Mouse (Mus musculus): ENCODE data around the gene Helz. TPM values are rescaled to one million over a fixed set of nuclear protein-coding genes. Genes with fewer than 3 reads are reported as not detected.

Helz gene
- polyA plus RNA-seq, 1 experiment from 2014 or later, result 18.4 TPM

- WGBS, result 73% methylated on average over 8 of the region's 8 CpGs
- no peak for ATAC-seq (ENCODE audit: low FRiP score, low read depth)
Measured at GRCm38 (mm10) chr11:107691569-107691968, 143.8 kb downstream of the Helz start.

GRCm38 (mm10) chr11:107693338-107693737 lies 145.6 kb downstream of the Helz start:
- Histone ChIP-seq H3K36me3 (peaks cover 2% of the 10 kb centered on the region; the same call in 1 of the 2 replicates), H3K27ac (no peak overlapping the region), H3K4me1 (no peaks in the 10 kb centered on the region), H3K9ac (no peak overlapping the region), H3K4me3 (no peak overlapping the region), H3K4me2 (replicated peaks) (no peak overlapping the region), H3K27me3 (replicated peaks) (no peaks in the 10 kb centered on the region), H3K9me3 (no peaks in the 10 kb centered on the region)
- no peak for ATAC-seq (ENCODE audit: low FRiP score, low read depth)
- WGBS, result 89% methylated on average over 6 of the region's 6 CpGs

More at GRCm38 (mm10) chr11:107691569-107691968, 143.8 kb downstream of the Helz start:
- Histone ChIP-seq H3K27ac (no peak overlapping the region), H3K4me2 (replicated peaks) (no peak overlapping the region), H3K36me3 (peaks cover 6% of the 10 kb centered on the region), H3K4me1 (no peaks in the 10 kb centered on the region), H3K4me3 (no peak overlapping the region), H3K9ac (no peak overlapping the region), H3K27me3 (replicated peaks) (no peaks in the 10 kb centered on the region), H3K9me3 (no peaks in the 10 kb centered on the region)

- H3K4me2 ChIP-seq (replicated peaks), result no peak overlapping the region
- 92% methylated on average over 4 of the region's 4 CpGs for WGBS
Measured at GRCm38 (mm10) chr11:107699967-107700366, 152.2 kb downstream of the Helz start.

GRCm38 (mm10) chr11:107703272-107704134 lies 155.8 kb downstream of the Helz start:
- ATAC-seq (ENCODE audit: low FRiP score, low read depth), result no peak
- Histone ChIP-seq H3K4me3 (no peak overlapping the region), H3K9ac (no peak overlapping the region), H3K4me2 (replicated peaks) (0 out of 2 replicates have a peak overlapping the region, but pooled peaks have one; percentile 2), H3K27me3 (replicated peaks) (no peaks in the 10 kb centered on the region; the same call in 1 of the 2 replicates), H3K4me1 (peaks cover 23% of the 10 kb centered on the region), H3K9me3 (no peaks in the 10 kb centered on the region), H3K27ac (no peak overlapping the region), H3K36me3 (no peaks in the 10 kb centered on the region)
- WGBS, result 48% methylated on average over 27 of the region's 27 CpGs

More at GRCm38 (mm10) chr11:107699967-107700366, 152.2 kb downstream of the Helz start:
- no peaks in the 10 kb centered on the region for H3K9me3 ChIP-seq
- H3K9ac ChIP-seq, result no peak overlapping the region
- ATAC-seq (ENCODE audit: low FRiP score, low read depth), result no peak
- H3K27me3 ChIP-seq (replicated peaks), result no peaks in the 10 kb centered on the region; the same call in 1 of the 2 replicates
- H3K4me3 ChIP-seq, result no peak overlapping the region
- H3K4me1 ChIP-seq, result peaks cover 7% of the 10 kb centered on the region
- H3K27ac ChIP-seq, result no peak overlapping the region
- no peaks in the 10 kb centered on the region for H3K36me3 ChIP-seq

GRCm38 (mm10) chr11:107705060-107705459 lies 157.3 kb downstream of the Helz start:
- H3K36me3 ChIP-seq, result no peaks in the 10 kb centered on the region
- no peak overlapping the region for H3K4me3 ChIP-seq
- H3K4me1 ChIP-seq, result peaks cover 25% of the 10 kb centered on the region
- no peak overlapping the region for H3K9ac ChIP-seq
- H3K27me3 ChIP-seq (replicated peaks), result no peaks in the 10 kb centered on the region; the same call in 1 of the 2 replicates
- H3K27ac ChIP-seq, result no peak overlapping the region
- no peak overlapping the region for H3K4me2 ChIP-seq (replicated peaks)
- ATAC-seq (ENCODE audit: low FRiP score, low read depth), result no peak
- WGBS, result 74% methylated on average over 6 of the region's 6 CpGs
- H3K9me3 ChIP-seq, result no peaks in the 10 kb centered on the region

- Histone ChIP-seq H3K27me3 (replicated peaks) (no peaks in the 10 kb centered on the region; the same call in 1 of the 2 replicates), H3K9ac (no peak overlapping the region), H3K4me3 (no peak overlapping the region), H3K4me2 (replicated peaks) (no peak overlapping the region), H3K36me3 (no peaks in the 10 kb centered on the region), H3K27ac (no peak overlapping the region), H3K9me3 (no peaks in the 10 kb centered on the region), H3K4me1 (peaks cover 25% of the 10 kb centered on the region)
- ATAC-seq (ENCODE audit: low FRiP score, low read depth), result no peak
- 77% methylated on average over 11 of the region's 11 CpGs for WGBS
Measured at GRCm38 (mm10) chr11:107705476-107706074, 157.8 kb downstream of the Helz start.

- 18% methylated on average over 20 of the region's 20 CpGs for WGBS
- peak overlapping the region; percentile 22 for H3K4me2 ChIP-seq (replicated peaks)
Measured at GRCm38 (mm10) chr11:107707897-107708610, 160.3 kb downstream of the Helz start.

GRCm38 (mm10) chr11:107710379-107710778 lies 162.6 kb downstream of the Helz start:
- Histone ChIP-seq H3K27me3 (replicated peaks) (no peaks in the 10 kb centered on the region; the same call in 1 of the 2 replicates), H3K9me3 (no peaks in the 10 kb centered on the region), H3K4me1 (peaks cover 13% of the 10 kb centered on the region), H3K4me3 (no peak overlapping the region), H3K27ac (no peak overlapping the region), H3K36me3 (no peaks in the 10 kb centered on the region), H3K9ac (no peak overlapping the region), H3K4me2 (replicated peaks) (no peak overlapping the region)
- 81% methylated on average over 3 of the region's 3 CpGs for WGBS
- ATAC-seq (ENCODE audit: low FRiP score, low read depth), result no peak

More at GRCm38 (mm10) chr11:107707897-107708610, 160.3 kb downstream of the Helz start:
- Histone ChIP-seq H3K9me3 (no peaks in the 10 kb centered on the region), H3K27me3 (replicated peaks) (no peaks in the 10 kb centered on the region; the same call in 1 of the 2 replicates), H3K9ac (no peak overlapping the region), H3K27ac (no peak overlapping the region), H3K4me3 (no peak overlapping the region), H3K36me3 (no peaks in the 10 kb centered on the region), H3K4me1 (peaks cover 25% of the 10 kb centered on the region)
- peak; percentile 83 for ATAC-seq (ENCODE audit: low FRiP score, low read depth)

GRCm38 (mm10) chr11:107714368-107714767 lies 166.6 kb downstream of the Helz start:
- H3K36me3 ChIP-seq, result no peaks in the 10 kb centered on the region
- WGBS, result 83% methylated on average over 7 of the region's 7 CpGs
- no peak overlapping the region for H3K9ac ChIP-seq
- no peak overlapping the region for H3K4me2 ChIP-seq (replicated peaks)
- no peak for ATAC-seq (ENCODE audit: low FRiP score, low read depth)
- H3K4me3 ChIP-seq, result no peak overlapping the region
- no peak overlapping the region for H3K27ac ChIP-seq
- H3K27me3 ChIP-seq (replicated peaks), result no peaks in the 10 kb centered on the region
- H3K4me1 ChIP-seq, result no peaks in the 10 kb centered on the region
- H3K9me3 ChIP-seq, result peaks cover 7% of the 10 kb centered on the region

GRCm38 (mm10) chr11:107716332-107716938 lies 168.7 kb downstream of the Helz start, which contains the start of gene Cacng1:
Gene Cacng1 (minus strand): TSS chr11:107716522.
- Histone ChIP-seq H3K4me3 (no peak within 1 kb of the TSS), H3K4me1 (no peaks in the 10 kb centered on the region), H3K27me3 (replicated peaks) (no peaks in the 10 kb centered on the region), H3K4me2 (replicated peaks) (no peak within 1 kb of the TSS), H3K9ac (no peak within 1 kb of the TSS), H3K27ac (no peak within 1 kb of the TSS), H3K36me3 (no peaks in the 10 kb centered on the region), H3K9me3 (peaks cover 7% of the 10 kb centered on the region)
- WGBS, result 85% methylated on average over 16 of the region's 16 CpGs
- ATAC-seq (ENCODE audit: low FRiP score, low read depth), result no peak

- WGBS, result 90% methylated on average over 9 of the region's 9 CpGs
- Histone ChIP-seq H3K4me3 (no peak overlapping the region), H3K4me2 (replicated peaks) (no peak overlapping the region), H3K4me1 (no peaks in the 10 kb centered on the region), H3K27me3 (replicated peaks) (no peaks in the 10 kb centered on the region), H3K9me3 (peaks cover 9% of the 10 kb centered on the region), H3K9ac (no peak overlapping the region), H3K27ac (no peak overlapping the region), H3K36me3 (no peaks in the 10 kb centered on the region)
- ATAC-seq (ENCODE audit: low FRiP score, low read depth), result no peak
Measured at GRCm38 (mm10) chr11:107720264-107721021, 172.7 kb downstream of the Helz start.
